Mouse (Mus musculus): ENCODE measurements around the gene Rab3il1.

DNA sequence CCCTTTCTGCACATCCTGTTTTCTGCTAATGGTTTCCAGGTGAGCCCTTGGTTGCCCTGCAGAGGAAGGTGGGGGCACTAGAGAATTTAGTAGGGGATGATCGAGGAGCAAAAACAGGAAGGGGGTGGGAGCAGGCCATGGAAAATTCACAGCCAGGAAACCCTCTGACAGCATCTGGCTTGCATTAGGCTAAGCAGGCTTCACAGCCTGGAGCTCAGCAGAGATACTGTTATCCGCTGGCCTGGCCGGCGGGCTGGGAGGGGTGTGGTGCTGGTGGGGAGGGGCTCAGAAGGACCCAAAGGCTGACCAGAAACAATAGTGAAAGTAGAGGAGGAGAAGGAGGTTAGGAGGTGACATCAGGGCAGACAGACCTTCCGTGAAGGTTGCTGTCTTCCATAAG is 12.4 kb downstream of the Rab3il1 start:
- TF ChIP-seq CTCF (IDR thresholded peaks at IDR 0.05; ENCODE audit: low read depth, low read length), result no peak
- no peak for TF ChIP-seq POLR2A (IDR thresholded peaks at IDR 0.05; ENCODE audit: extremely low read depth, insufficient read depth, low read length)
